Mouse (Mus musculus) ES-Bruce4 (cell line): ENCODE data around the gene B3gnt8. TPM values are rescaled to one million over a fixed set of nuclear protein-coding genes. Genes with fewer than 3 reads are reported as not detected.
"Not testable (repeated sequence)": the region's sequence is repeated elsewhere in the genome, so short reads cannot be mapped to it uniquely, and the experiment has no call there.

ENCODE experiments used
- H3K27ac ChIP-seq: 2 replicates; pipeline ENCODE4 v1.5.1; 2012; ENCODE audit warnings: low read length, inconsistent platforms; ENCODE audit not compliant: insufficient read depth
- H3K27me3 ChIP-seq: 2 replicates; pipeline ENCODE4 v1.6.1; 2012; ENCODE audit warnings: mild to moderate bottlenecking, low read length, inconsistent platforms; ENCODE audit not compliant: control insufficient read depth, poor library complexity, insufficient read depth, severe bottlenecking
- H3K36me3 ChIP-seq: 2 replicates; pipeline ENCODE4 v1.6.1; 2012; ENCODE audit warnings: inconsistent platforms, mild to moderate bottlenecking, low read length, moderate library complexity; ENCODE audit not compliant: control insufficient read depth, poor library complexity, insufficient read depth, severe bottlenecking
- H3K4me1 ChIP-seq: one replicate; pipeline ENCODE4 v1.8.1; 2011; ENCODE audit warnings: low read length; ENCODE audit not compliant: control insufficient read depth, insufficient read depth
- H3K4me3 ChIP-seq: 2 replicates; pipeline ENCODE4 v1.5.1; 2011; ENCODE audit warnings: low read depth, mild to moderate bottlenecking, low read length
- H3K9ac ChIP-seq: 2 replicates; pipeline ENCODE4 v1.6.1; 2012; ENCODE audit warnings: low read depth, mild to moderate bottlenecking, inconsistent platforms; ENCODE audit not compliant: poor library complexity, severe bottlenecking
- H3K9me3 ChIP-seq: replicated peaks from 2 replicates; pipeline ENCODE4 v1.6.1; 2012; ENCODE audit warnings: mild to moderate bottlenecking, low read length, inconsistent platforms; ENCODE audit not compliant: control insufficient read depth, poor library complexity, insufficient read depth, severe bottlenecking
- CTCF ChIP-seq: IDR thresholded peaks from one replicate; pipeline ENCODE4 v1.8.1; 2011; ENCODE audit warnings: low read depth, low read length
- EP300 ChIP-seq: IDR thresholded peaks from 2 replicates; pipeline ENCODE4 v1.6.1; 2011; ENCODE audit warnings: low read depth, low read length; ENCODE audit not compliant: insufficient read depth
- POLR2A ChIP-seq: IDR thresholded peaks from one replicate; pipeline ENCODE4 v1.8.1; 2011; ENCODE audit warnings: low read length; ENCODE audit not compliant: insufficient read depth
- polyA plus RNA-seq: library from polyadenylated mRNA; stranded (reverse); fragments of >200 nt; gene quantifications from 2 replicates; pipeline ENCODE4 v1.2.4, GENCODE M21; 2011; ENCODE audit warnings: low read depth; ENCODE audit not compliant: missing spikeins, insufficient read depth, insufficient read length

The B3gnt8 gene
- polyA plus RNA-seq = 0.60 and 0.87 TPM in 2 replicates

GRCm38 (mm10) chr7:25626509-25627430, at the start of gene B3gnt8:
Gene B3gnt8 (plus strand): TSS chr7:25626654.
- H3K9me3 ChIP-seq = no peaks in the 10 kb centered on the region
- H3K36me3 ChIP-seq = peaks cover 5% of the 10 kb centered on the region; the same call in 1 of the 2 replicates
- H3K9ac ChIP-seq = peak within 1 kb of the TSS; percentile 39
- H3K4me3 ChIP-seq = peak within 1 kb of the TSS; percentile 24
- no peaks in the 10 kb centered on the region for H3K4me1 ChIP-seq
- H3K27ac ChIP-seq = no peak within 1 kb of the TSS
- TF ChIP-seq EP300 (no peak), CTCF (no peak), POLR2A (no peak)
- H3K27me3 ChIP-seq = no peaks in the 10 kb centered on the region

DNA sequence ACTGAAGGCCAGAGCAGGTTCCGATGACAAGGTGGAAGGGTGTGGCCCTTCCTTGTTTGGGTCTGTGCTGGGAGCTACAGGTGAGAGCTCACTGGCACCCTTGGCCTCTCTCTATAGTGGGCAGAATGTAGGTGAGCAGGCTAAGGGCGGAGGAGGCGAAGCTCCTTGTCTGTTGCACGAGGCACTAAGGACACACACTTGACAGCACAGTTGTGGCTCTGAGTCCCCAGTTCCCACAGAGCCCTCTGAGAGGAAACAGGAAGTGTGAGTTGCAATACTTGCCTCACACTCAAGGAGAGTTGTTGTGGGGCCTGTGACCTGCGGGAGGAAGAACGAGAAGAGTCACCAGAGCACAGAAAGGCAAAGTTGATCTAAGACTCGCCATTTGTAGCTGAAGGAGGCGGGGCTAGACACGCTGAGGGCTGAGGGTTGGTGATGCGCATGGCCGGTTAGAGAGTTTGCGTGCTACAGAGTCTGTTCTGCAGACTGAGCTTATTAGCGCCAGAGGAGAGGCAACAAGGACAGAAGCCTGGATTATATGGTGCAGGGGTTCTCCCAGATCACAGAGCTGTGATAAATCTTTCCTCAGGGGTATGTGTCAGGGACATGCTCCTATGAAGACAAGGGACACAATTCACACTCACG, 49.5 kb upstream of the B3gnt8 start:
- not testable (repeated sequence) for H3K4me1 ChIP-seq, H3K36me3 ChIP-seq, H3K27me3 ChIP-seq, H3K9me3 ChIP-seq, H3K9ac ChIP-seq, H3K4me3 ChIP-seq, H3K27ac ChIP-seq

- H3K9ac ChIP-seq = no peak overlapping the region
- H3K4me1 ChIP-seq = peaks cover 4% of the 10 kb centered on the region
These were observed 47.0 kb upstream of the B3gnt8 start for GRCm38 (mm10) chr7:25579441-25579840.

GRCm38 (mm10) chr7:25582301-25582810, 44.1 kb upstream of the B3gnt8 start:
- TF ChIP-seq EP300 (no peak), CTCF (no peak), POLR2A (no peak)
- H3K4me3 ChIP-seq = no peak overlapping the region
- no peaks in the 10 kb centered on the region for H3K4me1 ChIP-seq
- no peak overlapping the region for H3K27ac ChIP-seq
- H3K9ac ChIP-seq = no peak overlapping the region
- H3K36me3 ChIP-seq = no peaks in the 10 kb centered on the region
- H3K9me3 ChIP-seq = 0 out of 2 replicates have a peak, but pooled peaks cover 2% of the 10 kb centered on the region
- no peaks in the 10 kb centered on the region for H3K27me3 ChIP-seq

More at GRCm38 (mm10) chr7:25579441-25579840, 47.0 kb upstream of the B3gnt8 start:
- H3K36me3 ChIP-seq = no peaks in the 10 kb centered on the region
- no peaks in the 10 kb centered on the region for H3K27me3 ChIP-seq
- 0 out of 2 replicates have a peak, but pooled peaks cover 2% of the 10 kb centered on the region for H3K9me3 ChIP-seq
- no peak for TF ChIP-seq CTCF
- no peak overlapping the region for H3K4me3 ChIP-seq
- H3K27ac ChIP-seq = no peak overlapping the region

- Histone ChIP-seq H3K36me3 (no peaks in the 10 kb centered on the region), H3K9me3 (no peaks in the 10 kb centered on the region), H3K27me3 (no peaks in the 10 kb centered on the region), H3K4me3 (no peak overlapping the region), H3K27ac (no peak overlapping the region), H3K9ac (no peak overlapping the region), H3K4me1 (no peaks in the 10 kb centered on the region)
- no peak for TF ChIP-seq POLR2A
- TF ChIP-seq CTCF = no peak
These were observed 41.8 kb upstream of the B3gnt8 start for GRCm38 (mm10) chr7:25584651-25585050.
